ENCODE assay signal across 8 mouse cellular contexts in genomic region chr11:50768995-50769749, GRCm38 (mm10). TPM values are rescaled to one million over a fixed set of nuclear protein-coding genes. Genes with fewer than 3 reads are reported as not detected.
A peak's percentile ranks its signal among the peaks of the same experiment; 100 is the strongest.
DNase-seq lines count a peak whose midpoint lies in the region.

No protein-coding gene starts in this region.

- peaks cover 7% of the 10 kb centered on the region for H3K4me1 ChIP-seq in megakaryocyte, embryonic 14.5 days

- peaks cover 10% of the 10 kb centered on the region for H3K27me3 ChIP-seq in megakaryocyte, embryonic 14.5 days (replicated peaks)

- no peaks in the 10 kb centered on the region for H3K36me3 ChIP-seq in megakaryocyte, embryonic 14.5 days (replicated peaks; ENCODE audit: low read length)

- H3K9me3 ChIP-seq in megakaryocyte, embryonic 14.5 days, result peaks cover 6% of the 10 kb centered on the region; the same call in 1 of the 2 replicates

- peak; percentile 91 for DNase-seq in WW6 (ENCODE audit: low read depth, low spot score)
- peak; percentile 88 to 93 for DNase-seq in cerebellum, postnatal 36 days
- DNase-seq in gastrocnemius, adult 8-10 months (ENCODE audit: low spot score in 2 of 2), result peak; percentile 81
- DNase-seq in hindlimb bud, embryonic 11.5 days (ENCODE audit: extremely low spot score, low read depth, low spot score), result peak; percentile 86
- peak; percentile 67 to 88 for DNase-seq in left cerebral cortex, adult 8-10 months (ENCODE audit: low spot score in 2 of 2)
- DNase-seq in right cerebral cortex, adult 2 months (ENCODE audit: low spot score in 2 of 2), result peak; percentile 94
- DNase-seq in urinary bladder, postnatal 10 days (ENCODE audit: low spot score), result peak; percentile 59

- H3K4me3 ChIP-seq in megakaryocyte, embryonic 14.5 days (replicated peaks), result peak overlapping the region; percentile 77

RNA-seq across cellular contexts. Expression of gene Zfp354c, which starts 58.4 kb away (rescaled TPM):
- 1 to 10 TPM; 3.1 to 4.4 (median 3.6) TPM for total RNA-seq in gastrocnemius, adult 8-10 months (2022)
- total RNA-seq in left cerebral cortex, adult 8-10 months (2022), result 10 to 100 TPM; 40.4 to 57.6 (median 45.3) TPM
- not detected in 2 replicates for polyA plus RNA-seq in megakaryocyte, embryonic 14.5 days (2012; ENCODE audit: insufficient read depth, low replicate concordance)

Comparison
In these comparisons a context has a peak if more than half of its experiments do, and no peak if none do; other contexts are left out.
1. Peak in every context shown above with its lines: DNase-seq and H3K4me3 ChIP-seq.
2. RNA of gene Zfp354c, which starts 58.4 kb away (total RNA-seq): 40.4 to 57.6 TPM in left cerebral cortex, adult 8-10 months; 3.1 to 4.4 TPM in gastrocnemius, adult 8-10 months; every median in the first group is over 4 times any median in the second.